Mouse (Mus musculus) neural tube, embryonic 10.5 days (tissue): ENCODE measurements around the gene Msmb.

ENCODE experiments used
- DNase-seq: peaks from one replicate; pipeline ENCODE4 v3.0.0-alpha.2; 2017; ENCODE audit warnings: low spot score; ENCODE audit errors: extremely low spot score

Gene Msmb

DNA sequence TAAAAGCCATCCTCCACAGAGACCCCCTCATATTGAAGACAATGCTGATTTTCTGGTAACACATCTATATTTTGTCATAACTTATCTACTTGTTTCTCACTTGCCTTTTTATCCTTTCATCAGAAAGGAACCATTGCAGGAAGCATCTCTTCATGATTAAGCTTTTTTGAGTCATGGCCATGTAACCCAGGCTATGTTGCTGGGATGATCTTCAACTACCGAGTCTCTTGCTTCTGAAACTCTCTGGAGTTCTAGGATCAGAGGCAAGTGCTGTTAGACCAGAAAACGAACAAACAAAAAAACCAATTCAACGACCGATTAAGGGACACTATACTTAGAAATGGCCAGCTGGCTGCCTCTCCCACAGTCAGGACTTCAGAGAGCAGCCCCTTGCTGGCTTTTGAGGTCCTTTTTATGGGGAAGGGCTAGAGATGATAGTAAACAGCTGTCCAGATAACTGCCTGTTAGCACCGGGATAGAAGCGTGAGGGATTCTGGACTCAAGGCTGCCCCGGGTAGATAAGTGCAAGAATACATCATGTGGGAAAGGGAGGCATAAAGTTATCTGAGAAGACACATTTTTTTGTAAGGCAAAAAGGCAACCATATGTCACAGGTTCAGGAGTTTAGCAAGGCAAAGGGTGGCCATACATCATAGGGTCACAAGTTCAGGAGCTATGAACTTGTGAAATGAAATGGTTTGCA lies 4.1 kb downstream of the Msmb start:
- no peak for DNase-seq

DNA sequence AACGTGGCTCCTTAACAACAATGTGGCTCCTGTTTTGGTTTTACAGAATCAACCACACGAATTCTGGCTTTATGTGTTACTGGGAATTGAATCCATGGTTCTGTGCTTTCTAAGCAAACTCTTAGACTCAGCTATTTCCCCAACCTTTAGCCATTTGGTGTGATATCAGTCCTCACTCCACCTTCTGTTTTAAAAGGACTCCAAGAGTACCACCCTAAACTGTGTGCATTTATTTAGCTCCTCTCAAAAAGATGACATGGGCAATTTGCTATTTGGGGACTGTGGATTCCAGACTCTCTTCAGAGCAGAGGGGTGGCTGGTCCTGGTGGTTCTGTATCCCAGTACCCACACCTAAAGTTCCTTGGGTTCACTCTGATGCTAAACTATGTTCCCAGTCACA lies 4.8 kb downstream of the Msmb start:
- DNase-seq, result no peak

DNA sequence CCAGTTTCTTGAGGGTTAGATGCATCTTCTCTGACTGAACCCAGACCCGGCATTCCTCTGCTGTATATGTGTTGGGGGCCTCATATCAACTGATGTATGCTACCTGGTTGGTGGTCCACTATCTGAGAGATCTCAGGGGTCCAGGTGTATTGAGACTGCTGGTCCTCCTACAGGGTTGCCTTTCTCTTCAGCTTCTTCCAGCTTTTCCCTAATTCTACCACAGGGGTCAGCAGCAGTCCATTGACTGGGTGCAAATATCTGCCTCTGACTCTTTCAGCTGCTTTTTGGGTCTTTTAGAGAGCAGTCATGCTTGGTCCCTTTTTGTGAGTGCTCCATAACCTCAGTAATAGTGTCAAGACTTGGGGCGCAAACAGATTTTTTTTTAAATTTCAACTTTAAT lies 9.0 kb downstream of the Msmb start:
- no peak for DNase-seq

DNA sequence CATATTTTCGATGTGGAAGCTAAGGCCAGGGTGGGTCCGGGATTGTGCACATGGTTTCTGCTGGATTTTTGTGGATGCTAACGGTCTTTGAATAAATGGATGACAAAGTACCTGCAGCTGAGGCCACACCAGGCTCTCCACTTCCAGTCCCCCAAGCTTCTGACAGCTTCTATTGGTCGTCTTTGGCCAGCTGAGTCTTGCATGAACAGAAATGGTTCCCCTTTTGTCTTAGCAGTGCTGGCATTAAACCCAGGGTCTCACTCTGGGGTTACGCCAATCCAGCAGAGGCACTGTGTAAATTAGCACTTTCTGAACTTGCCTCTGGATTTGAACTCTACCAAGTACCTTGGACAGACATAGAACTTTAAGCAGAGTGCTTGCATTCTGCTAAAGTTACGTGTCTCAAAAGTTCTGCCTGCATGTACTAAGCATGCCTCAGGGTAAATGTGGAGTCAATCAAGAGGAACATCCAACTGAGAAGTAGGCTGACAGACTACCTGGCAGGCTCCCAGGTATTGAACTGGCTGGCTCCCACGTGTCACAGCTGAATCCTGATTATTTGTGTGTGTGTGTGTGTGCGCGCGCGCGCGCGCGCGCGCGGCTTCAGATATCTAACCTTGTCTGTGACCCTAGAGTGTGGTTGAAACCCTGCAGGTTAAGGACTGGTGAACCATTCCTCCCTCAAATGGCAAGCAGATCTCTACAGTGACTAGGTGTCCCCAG lies 10.6 kb downstream of the Msmb start:
- no peak for DNase-seq

DNA sequence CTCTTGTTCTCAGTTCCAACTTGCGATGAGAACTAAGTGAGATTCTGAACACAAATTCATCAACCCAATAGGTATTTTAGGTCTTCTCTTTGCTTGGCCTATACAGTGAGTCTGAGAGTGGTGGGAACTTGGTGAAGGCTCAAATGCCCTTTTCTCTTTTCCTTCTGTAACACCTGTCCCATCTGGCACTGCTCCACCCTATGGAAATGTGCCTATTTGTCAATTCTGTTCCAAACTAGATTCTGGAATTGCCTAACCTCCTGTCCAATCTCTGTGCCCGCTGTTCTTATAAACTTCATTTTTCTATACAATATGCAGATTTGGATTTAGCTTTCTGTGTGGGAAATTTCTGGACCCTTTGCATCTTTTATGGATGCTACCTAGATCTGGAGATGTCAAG lies 11.3 kb downstream of the Msmb start:
- no peak for DNase-seq

DNA sequence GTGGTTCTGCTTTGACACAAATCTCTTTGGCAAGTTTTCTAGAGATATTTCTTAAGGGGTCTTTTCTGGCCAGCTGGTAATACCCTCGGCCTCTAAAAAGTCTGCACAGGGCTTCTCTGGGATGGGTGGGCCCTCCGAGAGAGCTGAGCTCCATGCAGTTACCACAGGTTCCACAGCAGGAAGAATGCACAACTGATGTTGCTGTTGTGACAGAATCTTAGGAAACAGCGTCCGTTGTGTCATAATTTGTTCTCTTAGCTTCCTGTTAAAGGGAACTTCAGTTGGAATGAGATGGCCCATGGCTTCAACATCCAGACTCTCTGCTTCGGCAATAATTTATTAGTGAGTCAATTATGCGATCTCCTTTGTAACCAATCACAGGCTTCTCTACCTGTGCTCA lies 12.9 kb downstream of the Msmb start:
- DNase-seq, result no peak

DNA sequence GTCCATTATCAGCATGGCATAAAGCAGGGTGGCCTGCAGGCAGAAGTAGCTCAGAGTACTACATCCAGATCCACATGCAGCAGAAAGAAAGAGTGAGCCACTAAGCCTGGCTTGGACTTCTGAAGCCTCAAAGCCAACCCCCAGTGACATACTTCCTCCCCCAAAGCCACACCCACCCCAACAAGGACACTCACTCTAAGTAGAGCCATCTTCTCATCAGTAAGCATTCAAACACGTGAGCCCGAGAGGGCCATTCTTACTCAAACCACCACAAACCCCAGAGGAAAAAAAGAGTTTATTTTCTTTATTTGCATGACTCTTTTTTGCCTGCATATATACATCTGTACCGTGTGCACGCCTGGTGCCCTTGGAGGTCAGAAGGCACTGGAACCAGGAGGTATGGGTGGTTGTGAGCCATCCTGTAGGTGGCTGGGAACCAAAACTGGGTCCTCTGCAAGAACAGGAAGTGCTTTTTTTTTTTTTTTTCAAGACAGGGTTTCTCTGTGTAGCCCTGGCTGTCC lies 17.4 kb downstream of the Msmb start:
- DNase-seq, result no peak

DNA sequence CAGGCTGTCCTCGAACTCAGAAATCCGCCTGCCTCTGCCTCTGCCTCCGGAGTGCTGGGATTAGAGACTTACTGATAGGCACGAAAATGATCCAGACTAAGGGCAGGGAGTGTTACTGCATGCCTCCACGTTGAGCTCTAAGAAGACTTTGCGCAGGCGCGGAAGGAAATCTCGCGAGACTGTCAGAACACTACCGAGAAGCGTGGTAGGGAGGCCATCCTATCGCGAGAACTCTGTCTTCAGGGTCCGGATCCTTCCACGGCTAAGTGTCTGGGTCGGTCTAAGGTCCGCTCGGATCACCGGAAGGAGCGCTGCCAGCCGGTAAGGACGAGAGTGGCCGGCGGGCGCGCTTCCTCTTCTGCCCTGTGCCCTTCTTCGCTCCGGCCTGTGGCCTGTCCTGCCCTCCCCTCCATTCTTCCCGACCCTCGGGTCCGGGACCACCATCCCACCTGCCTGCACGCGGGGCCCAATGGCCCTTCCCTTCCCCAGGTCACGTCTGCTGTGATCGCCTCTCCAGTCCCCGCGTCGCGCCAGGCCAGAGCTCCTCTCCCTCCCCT lies 17.9 kb downstream of the Msmb start, which contains the start of gene Ncoa4:
TSS of gene Ncoa4 (plus strand) at position 176 of the 557 bp plus-strand sequence.
- DNase-seq, result peak; percentile 98

DNA sequence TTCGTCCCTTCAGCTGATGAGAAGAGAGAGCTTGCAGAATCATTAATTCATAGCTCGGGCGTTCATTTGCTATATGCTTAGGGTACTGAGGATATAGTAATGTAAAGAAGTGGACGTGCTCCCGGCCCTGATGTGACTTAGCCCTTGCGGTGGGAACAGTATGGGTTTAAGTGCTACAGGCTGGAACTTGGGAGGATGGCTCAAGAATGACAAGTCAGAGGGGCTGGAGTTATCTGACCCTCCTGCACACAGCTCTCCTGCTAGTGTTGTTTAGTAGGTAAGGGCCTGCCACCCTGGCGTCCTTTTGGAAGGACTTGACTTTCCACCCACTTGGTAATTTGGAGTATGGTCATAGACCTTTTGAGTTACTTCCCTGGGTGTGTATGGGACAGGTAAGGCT lies 18.7 kb downstream of the Msmb start:
- no peak for DNase-seq

DNA sequence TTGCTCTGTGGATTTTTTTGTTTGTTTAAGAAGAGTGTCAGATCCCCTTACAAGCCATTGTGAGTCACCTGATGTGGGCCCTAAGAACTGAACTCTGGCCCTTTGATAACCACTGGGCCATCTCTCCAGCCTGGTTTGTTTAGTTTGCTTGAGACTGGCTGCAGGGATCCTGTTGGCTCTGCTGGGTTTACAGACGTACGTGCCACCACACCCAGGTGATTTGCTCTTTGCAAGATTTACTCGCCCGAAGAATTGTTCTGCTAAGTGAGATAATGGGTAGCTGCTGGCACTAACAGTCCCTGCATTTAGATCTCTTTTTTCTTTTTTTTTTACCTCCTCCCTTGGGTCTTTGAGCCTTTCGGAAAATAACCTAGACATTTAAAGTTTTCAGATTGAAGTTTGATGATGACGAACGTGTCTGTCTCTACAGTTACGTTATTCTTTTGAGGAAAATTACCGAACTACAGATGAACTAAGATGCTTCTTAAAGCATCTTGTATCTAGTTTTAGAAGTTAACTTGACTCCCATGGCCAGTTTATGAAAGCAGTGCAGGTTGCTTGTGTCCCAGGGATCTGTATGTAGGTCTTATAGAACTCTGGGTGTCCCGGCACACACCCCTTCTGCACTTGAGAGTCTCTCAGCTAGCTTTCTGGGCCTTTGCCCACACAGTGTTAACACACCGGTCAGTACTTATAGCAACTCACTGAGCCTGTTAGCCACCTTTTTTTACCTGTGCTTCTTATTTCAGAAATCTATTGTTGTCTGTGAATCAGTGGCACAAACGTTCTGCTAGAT lies 19.5 kb downstream of the Msmb start:
- no peak for DNase-seq

DNA sequence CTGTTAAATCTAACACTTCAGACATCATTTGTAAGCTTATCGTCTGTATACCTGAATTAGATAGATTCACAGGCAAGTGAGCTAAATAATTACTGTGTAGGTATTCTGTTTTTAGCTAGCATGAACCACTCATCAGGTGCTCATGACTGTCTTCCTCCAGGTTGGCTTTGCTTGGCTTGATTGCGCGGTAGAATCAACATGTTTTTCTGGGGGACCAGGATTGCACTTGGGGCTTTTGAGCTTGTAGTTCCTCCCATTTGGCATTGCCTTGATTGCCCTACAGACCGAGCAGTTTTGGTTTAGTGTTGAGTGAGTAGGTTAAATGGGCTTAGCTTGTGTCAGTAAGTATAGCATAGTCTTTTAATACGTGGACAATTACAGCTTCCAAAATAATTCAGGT lies 20.4 kb downstream of the Msmb start:
- no peak for DNase-seq

DNA sequence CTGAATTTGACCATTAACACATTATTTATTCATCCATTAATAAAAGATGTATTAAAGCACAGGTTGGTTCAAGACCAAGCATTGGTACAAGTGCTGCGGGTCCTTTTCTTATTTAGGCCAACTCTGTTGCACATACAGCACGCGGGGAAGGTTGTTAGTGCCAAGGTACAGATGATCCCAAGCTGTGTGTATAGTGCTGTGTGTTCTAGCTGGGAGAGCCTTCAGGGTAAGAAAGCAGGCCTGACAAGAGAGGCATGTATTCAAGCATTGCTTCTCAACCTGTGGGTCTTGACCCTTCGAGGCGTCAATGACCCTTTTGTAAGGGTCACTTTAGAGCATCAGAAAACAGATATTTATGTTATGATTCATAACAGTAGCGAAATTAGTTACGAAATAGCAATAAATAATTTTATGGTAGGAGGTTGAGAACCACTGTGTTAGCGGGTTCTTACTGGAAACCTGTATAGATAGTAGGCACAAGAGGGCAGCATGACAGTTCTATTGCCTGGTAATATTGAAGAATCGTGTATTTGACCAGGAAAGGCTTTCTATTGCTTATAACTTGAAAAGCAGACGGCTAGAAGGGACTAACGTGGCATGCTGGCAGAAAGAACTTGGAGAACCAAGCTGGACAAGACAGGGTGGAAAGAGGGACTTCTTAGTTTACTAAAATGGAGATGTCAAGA lies 21.5 kb downstream of the Msmb start:
- no peak for DNase-seq

DNA sequence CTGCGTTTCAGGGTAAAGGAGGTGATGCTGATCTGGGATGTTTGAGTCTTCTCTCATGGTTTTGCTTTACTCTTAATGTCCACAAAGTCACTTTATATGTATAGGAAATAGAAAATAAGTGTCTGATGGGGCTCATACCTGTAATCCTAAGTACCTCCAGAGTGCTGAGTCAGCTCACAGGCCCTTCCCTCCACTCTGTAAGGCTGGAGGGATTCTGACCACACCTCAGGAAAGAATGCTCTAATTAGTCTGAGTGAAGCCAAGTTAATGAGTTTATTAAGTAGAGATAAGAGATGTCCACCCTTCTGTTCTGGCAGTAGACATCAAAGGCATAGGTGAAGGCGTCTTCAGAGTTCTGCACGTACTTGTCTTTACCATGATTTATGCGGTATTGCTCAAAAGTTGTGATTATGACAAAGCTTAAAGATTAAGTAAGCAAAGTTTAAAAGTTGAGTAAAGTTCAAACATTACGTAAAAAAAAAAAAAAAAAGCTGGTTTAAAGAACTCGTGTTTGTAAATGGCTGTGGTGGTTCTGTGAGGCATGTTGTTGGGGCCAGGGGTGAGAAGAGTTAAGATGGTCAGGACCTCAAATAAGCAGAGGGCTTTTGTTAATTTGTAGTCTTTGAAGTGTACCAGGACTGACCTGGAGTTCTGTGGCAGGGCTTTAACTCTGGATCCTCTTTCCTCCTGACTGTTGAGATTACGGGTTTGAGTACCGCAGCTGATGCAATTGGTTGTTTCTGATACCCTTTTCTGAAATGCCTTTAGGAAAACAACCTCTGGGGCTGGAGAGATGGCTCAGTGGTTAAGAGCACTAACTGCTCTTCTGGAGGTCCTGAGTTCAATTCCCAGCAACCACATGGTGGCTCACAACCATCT lies 22.6 kb downstream of the Msmb start:
- DNase-seq, result no peak

DNA sequence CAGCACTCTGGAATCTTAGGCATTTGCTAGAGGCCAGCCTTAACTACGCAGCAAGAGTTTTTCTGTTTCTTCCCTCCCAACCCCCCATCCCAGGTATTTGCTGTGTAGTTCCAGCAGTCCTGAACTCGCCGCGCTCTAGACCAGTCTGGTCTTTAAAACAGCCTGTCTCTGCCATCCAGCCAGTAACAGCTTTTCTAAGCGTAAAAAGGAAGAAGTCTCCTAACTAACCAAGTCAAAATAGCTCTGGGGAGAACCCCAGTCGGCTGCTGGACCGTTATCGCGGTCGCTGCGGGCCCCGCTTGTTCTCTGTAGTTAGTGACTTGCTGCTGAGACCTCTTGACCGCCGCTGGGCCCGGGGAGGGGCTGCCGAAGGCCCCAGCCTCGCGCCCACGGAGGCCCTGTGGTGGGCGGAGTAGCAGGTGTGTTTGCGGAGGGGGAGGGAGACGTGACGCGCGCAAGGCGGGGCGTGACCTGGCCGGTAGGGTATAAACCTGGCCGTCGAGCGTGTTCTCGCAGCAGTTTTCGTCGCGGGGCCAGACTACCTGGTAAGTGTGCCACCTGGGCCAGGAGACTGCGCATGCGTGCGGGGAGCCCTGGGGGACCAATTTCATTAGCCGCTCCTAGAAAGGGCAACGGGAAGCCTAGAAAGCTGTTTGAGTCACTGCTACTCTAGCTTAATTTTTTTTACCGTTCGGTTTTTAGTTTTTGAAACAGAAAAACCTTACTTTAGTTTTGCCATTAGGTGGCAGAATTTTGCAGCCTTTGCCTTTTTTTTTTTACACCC lies 23.6 kb downstream of the Msmb start:
- peak; percentile 67 for DNase-seq

DNA sequence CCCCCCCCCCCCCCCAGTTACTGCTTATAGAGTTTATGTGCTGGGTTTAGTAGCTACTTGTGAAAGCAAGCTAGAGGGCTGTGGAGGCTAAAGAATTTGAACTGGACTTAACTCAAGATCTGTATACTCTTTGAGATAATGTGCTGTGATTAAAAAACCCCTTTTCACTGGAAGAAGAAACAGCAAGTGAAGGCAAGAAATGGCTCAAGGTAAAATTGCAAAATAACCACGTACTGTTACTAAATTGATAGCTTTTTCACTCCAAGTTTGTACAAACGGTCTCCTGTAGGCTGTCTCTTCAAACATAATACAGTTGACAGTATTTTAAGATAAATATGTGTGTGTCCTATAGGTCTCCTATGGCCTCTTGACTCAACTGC lies 24.2 kb downstream of the Msmb start:
- DNase-seq, result no peak

DNA sequence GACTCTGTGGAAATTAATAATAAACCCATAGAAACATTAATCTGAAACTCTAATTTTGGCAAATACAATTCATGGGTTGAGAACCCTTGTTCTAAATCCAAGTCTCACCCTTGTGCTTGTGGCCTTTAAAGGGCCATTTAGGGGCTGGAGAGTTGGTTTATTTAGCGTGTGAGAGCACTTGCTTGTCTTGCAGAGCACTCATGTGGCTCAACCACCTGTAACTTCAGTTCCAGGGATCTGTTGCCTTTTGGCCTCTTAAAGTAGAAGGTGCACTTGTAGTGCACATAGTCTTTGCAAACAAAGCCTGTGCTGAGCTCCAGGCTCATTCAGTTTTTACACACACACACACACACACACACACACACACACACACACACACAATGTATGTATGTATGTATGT lies 25.0 kb downstream of the Msmb start:
- DNase-seq, result no peak

DNA sequence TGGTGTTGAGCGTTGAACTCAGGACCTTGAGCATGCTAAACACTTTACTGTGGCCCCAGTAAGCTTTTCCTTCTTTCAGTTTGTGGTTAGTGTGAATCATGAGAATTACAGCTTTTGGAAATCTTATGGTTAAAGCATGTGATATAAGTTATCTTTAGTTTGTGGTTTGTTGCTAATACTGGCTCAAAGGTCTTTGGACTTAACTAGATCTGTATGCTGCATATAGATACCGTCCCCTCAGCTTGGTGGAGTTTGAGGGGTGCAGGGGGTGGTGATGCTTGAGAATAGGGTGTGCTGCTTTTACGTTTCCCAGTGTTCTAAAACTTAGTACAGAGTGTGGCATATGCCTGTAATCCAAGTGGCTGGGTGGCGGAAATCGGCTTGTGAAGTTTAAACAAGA lies 25.5 kb downstream of the Msmb start:
- no peak for DNase-seq

DNA sequence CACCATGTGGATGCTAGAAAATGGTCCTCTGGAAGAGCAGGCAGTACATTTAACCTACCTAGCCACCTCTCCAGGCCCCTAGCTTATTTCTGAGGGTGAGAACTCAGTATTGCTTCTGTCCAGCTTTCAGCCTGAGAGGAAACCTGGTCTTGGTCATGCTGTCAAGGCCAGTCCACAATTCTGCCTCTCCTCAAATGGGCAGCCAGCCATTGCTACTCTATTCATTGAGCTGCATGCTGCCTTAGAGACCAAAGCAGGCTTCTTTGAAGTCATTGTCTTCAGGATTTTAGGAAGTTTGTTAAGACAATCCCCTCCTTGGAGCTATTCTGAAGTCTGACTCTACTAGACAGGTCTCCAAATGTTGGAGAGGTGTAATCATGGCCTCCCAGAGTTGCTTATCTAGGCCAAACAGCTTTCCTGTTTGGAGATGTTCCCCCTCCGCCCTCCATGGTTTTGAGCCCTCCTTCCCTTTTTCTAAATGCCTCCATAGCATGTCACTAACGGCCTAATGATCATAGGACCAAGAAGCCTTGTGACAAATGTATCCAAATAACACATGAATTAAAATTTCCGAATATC lies 26.9 kb downstream of the Msmb start:
- DNase-seq, result no peak

DNA sequence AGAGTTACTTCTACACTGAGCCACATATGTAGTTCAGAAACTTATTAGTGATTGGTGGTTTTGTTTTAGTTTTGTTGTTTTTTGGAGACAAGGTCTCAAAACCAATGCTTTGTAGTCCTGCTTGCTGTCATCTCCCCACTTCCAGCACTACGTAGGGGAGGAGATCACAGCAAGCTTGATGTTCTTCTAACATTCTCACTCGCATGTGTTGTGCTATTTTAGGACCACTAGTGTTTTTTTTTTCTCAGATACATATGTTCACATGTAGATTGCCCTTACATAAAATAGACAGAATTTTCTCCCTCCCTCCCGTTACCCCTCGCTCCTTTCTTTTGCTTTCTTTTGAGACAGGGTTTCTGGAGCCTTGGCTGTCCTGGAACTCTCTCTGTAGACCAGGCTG lies 28.3 kb downstream of the Msmb start:
- DNase-seq, result no peak
